Mouse (Mus musculus) heart, embryonic 15.5 days (tissue): Measurements from ENCODE around the gene Hacd2. TPM values are rescaled to one million over a fixed set of nuclear protein-coding genes. Genes with fewer than 3 reads are reported as not detected.
A peak's percentile ranks its signal among the peaks of the same experiment; 100 is the strongest.

ENCODE experiments used
- ATAC-seq: fragments of 200-750 bp; cut with Nextera tagmentation; replicated peaks from 2 replicates; pipeline ENCODE4 v1.8.0; 2017; ENCODE audit warnings: low read depth, moderate TSS enrichment; ENCODE audit not compliant: insufficient number of reproducible peaks, insufficient read depth, low FRiP score
- H3K27ac ChIP-seq: fragments of 300-500 bp; sonication (generic); 2 replicates; pipeline ENCODE4 v1.5.1; 2015; ENCODE audit warnings: mild to moderate bottlenecking, inconsistent platforms
- H3K27me3 ChIP-seq: fragments of 300-500 bp; sonication (generic); 2 replicates; pipeline ENCODE4 v1.6.1; 2015; ENCODE audit warnings: inconsistent platforms
- H3K36me3 ChIP-seq: fragments of 300-500 bp; sonication (generic); 2 replicates; pipeline ENCODE4 v1.6.1; 2015; ENCODE audit warnings: mild to moderate bottlenecking, inconsistent platforms
- H3K4me1 ChIP-seq: fragments of 300-500 bp; sonication (generic); replicated peaks from 2 replicates; pipeline ENCODE4 v1.6.1; 2015; ENCODE audit warnings: inconsistent platforms
- H3K4me2 ChIP-seq: fragments of 300-500 bp; sonication (generic); 2 replicates; pipeline ENCODE4 v1.6.1; 2015; ENCODE audit warnings: inconsistent platforms, mild to moderate bottlenecking, moderate library complexity
- H3K4me3 ChIP-seq: fragments of 300-500 bp; sonication (generic); 2 replicates; pipeline ENCODE4 v1.5.1; 2015; ENCODE audit warnings: mild to moderate bottlenecking, inconsistent platforms
- H3K9ac ChIP-seq: fragments of 300-500 bp; sonication (generic); 2 replicates; pipeline ENCODE4 v1.6.1; 2015; ENCODE audit warnings: mild to moderate bottlenecking, inconsistent platforms
- H3K9me3 ChIP-seq: fragments of 300-500 bp; sonication (generic); replicated peaks from 2 replicates; pipeline ENCODE4 v1.6.1; 2016; ENCODE audit warnings: inconsistent platforms
- WGBS: fragments of 180-500 bp; shearing (Covaris S2); methylation state at CpG from one replicate; pipeline ENCODE4 v1.1.7; 2015; ENCODE audit warnings: mixed read lengths; 5-methylcytosine and 5-hydroxymethylcytosine counted together
- polyA plus RNA-seq: library from polyadenylated mRNA; unstranded; fragments of >200 nt; fragmentation: Nextera tagmentation; extraction: Ambion mirVana; gene quantifications from 2 replicates; pipeline ENCODE4 v1.2.1, GENCODE M21; 2015

Gene Hacd2
- polyA plus RNA-seq, 1 experiment from 2014 or later: 53.7 TPM

- no peak overlapping the region for H3K9ac ChIP-seq
- WGBS: 85% methylated on average over 12 of the region's 12 CpGs
- H3K36me3 ChIP-seq: peaks cover 4% of the 10 kb centered on the region; the same call in 1 of the 2 replicates
- H3K27me3 ChIP-seq: no peaks in the 10 kb centered on the region
- H3K27ac ChIP-seq: no peak overlapping the region
- H3K4me3 ChIP-seq: no peak overlapping the region
- ATAC-seq: no peak
- no peak overlapping the region for H3K4me2 ChIP-seq
- H3K4me1 ChIP-seq: peaks cover 18% of the 10 kb centered on the region
- no peaks in the 10 kb centered on the region for H3K9me3 ChIP-seq
Observed at GRCm38 (mm10) chr16:35101751-35102420, 79.7 kb downstream of the Hacd2 start.

GRCm38 (mm10) chr16:35102866-35103620, 80.8 kb downstream of the Hacd2 start:
- Histone ChIP-seq H3K4me2 (no peak overlapping the region), H3K27me3 (no peaks in the 10 kb centered on the region), H3K4me1 (peaks cover 18% of the 10 kb centered on the region), H3K27ac (no peak overlapping the region), H3K4me3 (no peak overlapping the region), H3K9me3 (no peaks in the 10 kb centered on the region), H3K9ac (no peak overlapping the region), H3K36me3 (peaks cover 4% of the 10 kb centered on the region; the same call in 1 of the 2 replicates)
- 39% methylated on average over 7 of the region's 7 CpGs for WGBS
- no peak for ATAC-seq

- Histone ChIP-seq H3K9ac (no peak overlapping the region), H3K4me3 (no peak overlapping the region), H3K4me2 (no peak overlapping the region), H3K9me3 (no peaks in the 10 kb centered on the region), H3K27ac (no peak overlapping the region), H3K4me1 (peaks cover 38% of the 10 kb centered on the region), H3K36me3 (no peaks in the 10 kb centered on the region), H3K27me3 (no peaks in the 10 kb centered on the region)
- no peak for ATAC-seq
- 84% methylated on average over 6 of the region's 6 CpGs for WGBS
Observed at GRCm38 (mm10) chr16:35107985-35108384, 85.8 kb downstream of the Hacd2 start.

GRCm38 (mm10) chr16:35109156-35109555, 86.9 kb downstream of the Hacd2 start:
- Histone ChIP-seq H3K4me3 (no peak overlapping the region), H3K9me3 (no peaks in the 10 kb centered on the region), H3K27me3 (no peaks in the 10 kb centered on the region), H3K36me3 (no peaks in the 10 kb centered on the region), H3K27ac (peak overlapping the region; percentile 84), H3K9ac (no peak overlapping the region), H3K4me1 (peaks cover 34% of the 10 kb centered on the region), H3K4me2 (no peak overlapping the region)
- no peak for ATAC-seq
- WGBS: 29% methylated on average over 8 of the region's 8 CpGs

GRCm38 (mm10) chr16:35109656-35110291, 87.5 kb downstream of the Hacd2 start:
- Histone ChIP-seq H3K4me2 (0 out of 2 replicates have a peak overlapping the region, but pooled peaks have one; percentile 44), H3K27me3 (no peaks in the 10 kb centered on the region), H3K9me3 (no peaks in the 10 kb centered on the region), H3K4me1 (peaks cover 34% of the 10 kb centered on the region), H3K36me3 (no peaks in the 10 kb centered on the region), H3K9ac (no peak overlapping the region), H3K27ac (peak overlapping the region; percentile 84), H3K4me3 (no peak overlapping the region)
- 37% methylated on average over 7 of the region's 7 CpGs for WGBS
- ATAC-seq: no peak

- peak overlapping the region; percentile 84 for H3K27ac ChIP-seq
- 19% methylated on average over 10 of the region's 10 CpGs for WGBS
- H3K36me3 ChIP-seq: no peaks in the 10 kb centered on the region
- no peaks in the 10 kb centered on the region for H3K9me3 ChIP-seq
- peaks cover 31% of the 10 kb centered on the region for H3K4me1 ChIP-seq
- no peaks in the 10 kb centered on the region for H3K27me3 ChIP-seq
- H3K4me2 ChIP-seq: peak overlapping the region; percentile 44
- 0 out of 2 replicates have a peak overlapping the region, but pooled peaks have one; percentile 11 for H3K9ac ChIP-seq
- H3K4me3 ChIP-seq: no peak overlapping the region
- peak; percentile 83 for ATAC-seq
Observed at GRCm38 (mm10) chr16:35110410-35111142, 88.3 kb downstream of the Hacd2 start.

- peak overlapping the region; percentile 44 for H3K4me2 ChIP-seq
- H3K36me3 ChIP-seq: no peaks in the 10 kb centered on the region
- H3K9ac ChIP-seq: no peak overlapping the region
- no peak for ATAC-seq
- no peaks in the 10 kb centered on the region for H3K9me3 ChIP-seq
- no peak overlapping the region for H3K4me3 ChIP-seq
- H3K4me1 ChIP-seq: peaks cover 26% of the 10 kb centered on the region
- 47% methylated on average over 8 of the region's 8 CpGs for WGBS
- H3K27me3 ChIP-seq: no peaks in the 10 kb centered on the region
- H3K27ac ChIP-seq: peak overlapping the region; percentile 84
Observed at GRCm38 (mm10) chr16:35111143-35111620, 89.0 kb downstream of the Hacd2 start.

- Histone ChIP-seq H3K27ac (no peak overlapping the region), H3K4me2 (no peak overlapping the region), H3K9me3 (no peaks in the 10 kb centered on the region), H3K36me3 (no peaks in the 10 kb centered on the region), H3K4me3 (no peak overlapping the region), H3K4me1 (peaks cover 35% of the 10 kb centered on the region), H3K9ac (no peak overlapping the region), H3K27me3 (no peaks in the 10 kb centered on the region)
- WGBS: 86% methylated on average over 5 of the region's 5 CpGs
- no peak for ATAC-seq
Observed at GRCm38 (mm10) chr16:35113496-35113895, 91.3 kb downstream of the Hacd2 start.

GRCm38 (mm10) chr16:35116328-35116956, 94.2 kb downstream of the Hacd2 start:
- H3K9me3 ChIP-seq: no peaks in the 10 kb centered on the region
- WGBS: 70% methylated on average over 7 of the region's 7 CpGs
- H3K4me3 ChIP-seq: no peak overlapping the region
- H3K9ac ChIP-seq: no peak overlapping the region
- no peaks in the 10 kb centered on the region for H3K36me3 ChIP-seq
- H3K27me3 ChIP-seq: no peaks in the 10 kb centered on the region
- no peak for ATAC-seq
- no peak overlapping the region for H3K4me2 ChIP-seq
- peaks cover 17% of the 10 kb centered on the region for H3K4me1 ChIP-seq
- H3K27ac ChIP-seq: no peak overlapping the region

- H3K9me3 ChIP-seq: no peaks in the 10 kb centered on the region
- 36% methylated on average over 7 of the region's 7 CpGs for WGBS
- no peaks in the 10 kb centered on the region for H3K36me3 ChIP-seq
- no peak overlapping the region for H3K4me3 ChIP-seq
- H3K4me1 ChIP-seq: peaks cover 13% of the 10 kb centered on the region
- H3K27ac ChIP-seq: no peak overlapping the region
- no peaks in the 10 kb centered on the region for H3K27me3 ChIP-seq
- ATAC-seq: no peak
- no peak overlapping the region for H3K9ac ChIP-seq
- no peak overlapping the region for H3K4me2 ChIP-seq
Observed at GRCm38 (mm10) chr16:35117436-35117835, 95.2 kb downstream of the Hacd2 start.
